Mouse (Mus musculus) 3T3-L1 (cell line): ENCODE results near the gene Mapkap1.

Source experiments
- DNase-seq: peaks from one replicate; pipeline ENCODE4 v3.0.0-alpha.2; 2015; ENCODE audit warnings: low read depth, low spot score

The Mapkap1 gene

GRCm38 (mm10) chr2:34406601-34407464 lies at the start of gene Mapkap1:
Mapkap1 (plus strand) TSS chr2:34406771.
- DNase-seq: peak; percentile 98

GRCm38 (mm10) chr2:34363678-34364077 lies 42.9 kb upstream of the Mapkap1 start:
- DNase-seq: no peak

- no peak for DNase-seq
Measured at GRCm38 (mm10) chr2:34367024-34367423, 39.5 kb upstream of the Mapkap1 start.

GRCm38 (mm10) chr2:34368396-34368795 lies 38.2 kb upstream of the Mapkap1 start:
- DNase-seq: peak; percentile 18

GRCm38 (mm10) chr2:34370349-34370724 lies 36.2 kb upstream of the Mapkap1 start:
- no peak for DNase-seq

GRCm38 (mm10) chr2:34370725-34371440 lies 35.7 kb upstream of the Mapkap1 start:
- peak; percentile 60 for DNase-seq

GRCm38 (mm10) chr2:34371441-34372304 lies 34.9 kb upstream of the Mapkap1 start:
- DNase-seq: peak; percentile 55

GRCm38 (mm10) chr2:34372305-34373301 lies 34.0 kb upstream of the Mapkap1 start, which contains the start of gene Pbx3:
Pbx3 (minus strand) TSS chr2:34373142.
- peak; percentile 91 for DNase-seq

GRCm38 (mm10) chr2:34373886-34374285 lies 32.7 kb upstream of the Mapkap1 start:
- DNase-seq: no peak

- no peak for DNase-seq
Measured at GRCm38 (mm10) chr2:34374349-34374748, 32.2 kb upstream of the Mapkap1 start.

GRCm38 (mm10) chr2:34378930-34379329 lies 27.6 kb upstream of the Mapkap1 start:
- DNase-seq: no peak

GRCm38 (mm10) chr2:34399535-34399934 lies 7.0 kb upstream of the Mapkap1 start:
- no peak for DNase-seq

- peak; percentile 20 for DNase-seq
Measured at GRCm38 (mm10) chr2:34407596-34407995, 1.0 kb downstream of the Mapkap1 start.

GRCm38 (mm10) chr2:34408341-34408740 lies 1.8 kb downstream of the Mapkap1 start:
- DNase-seq: no peak

- peak; percentile 52 for DNase-seq
Measured at GRCm38 (mm10) chr2:34409741-34410340, 3.3 kb downstream of the Mapkap1 start.

GRCm38 (mm10) chr2:34420256-34420655 lies 13.7 kb downstream of the Mapkap1 start:
- DNase-seq: peak; percentile 27

GRCm38 (mm10) chr2:34424186-34424585 lies 17.6 kb downstream of the Mapkap1 start:
- no peak for DNase-seq

- no peak for DNase-seq
Measured at GRCm38 (mm10) chr2:34425573-34426223, 19.1 kb downstream of the Mapkap1 start.

GRCm38 (mm10) chr2:34430663-34431062 lies 24.1 kb downstream of the Mapkap1 start:
- DNase-seq: no peak
